Mouse (Mus musculus) hindbrain, postnatal 0 days (tissue): Measurements from ENCODE around the gene Pakap. TPM values are rescaled to one million over a fixed set of nuclear protein-coding genes. Genes with fewer than 3 reads are reported as not detected.
A peak's percentile ranks its signal among the peaks of the same experiment; 100 is the strongest.

ENCODE experiments used
- ATAC-seq: fragments of 200-750 bp; cut with Nextera tagmentation; 2 replicates; pipeline ENCODE4 v1.8.0; 2017; ENCODE audit warnings: mild to moderate bottlenecking, moderate TSS enrichment, moderate library complexity
- DNase-seq: peaks from one replicate; pipeline ENCODE4 v3.0.0-alpha.2; 2015; ENCODE audit warnings: low spot score
- H3K27ac ChIP-seq: fragments of 300-500 bp; sonication (generic); 2 replicates; pipeline ENCODE4 v1.5.1; 2014; ENCODE audit warnings: mild to moderate bottlenecking
- H3K27me3 ChIP-seq: fragments of 300-500 bp; sonication (generic); 2 replicates; pipeline ENCODE4 v1.6.1; 2014; ENCODE audit warnings: low read length, mixed read lengths; ENCODE audit not compliant: insufficient read depth
- H3K36me3 ChIP-seq: fragments of 300-500 bp; sonication (generic); 2 replicates; pipeline ENCODE4 v1.6.1; 2014; ENCODE audit warnings: low read length, mixed read lengths; ENCODE audit not compliant: insufficient read depth
- H3K4me1 ChIP-seq: fragments of 300-500 bp; sonication (generic); 2 replicates; pipeline ENCODE4 v1.6.1; 2014; ENCODE audit warnings: antibody characterized with exemption, low read length, mixed read lengths; ENCODE audit not compliant: insufficient read depth
- H3K4me2 ChIP-seq: fragments of 300-500 bp; sonication (generic); 2 replicates; pipeline ENCODE4 v1.6.1; 2014; ENCODE audit warnings: low read depth, mild to moderate bottlenecking, low read length, moderate library complexity, mixed read lengths
- H3K4me3 ChIP-seq: fragments of 300-500 bp; sonication (generic); 2 replicates; pipeline ENCODE4 v1.5.1; 2014; ENCODE audit warnings: low read length
- H3K9ac ChIP-seq: fragments of 300-500 bp; sonication (generic); replicated peaks from 2 replicates; pipeline ENCODE4 v1.6.1; 2014; ENCODE audit warnings: mild to moderate bottlenecking, low read length, moderate library complexity, mixed read lengths
- H3K9me3 ChIP-seq: fragments of 300-500 bp; sonication (generic); 2 replicates; pipeline ENCODE4 v1.6.1; 2016; ENCODE audit warnings: low read length, mixed read lengths
- CTCF ChIP-seq: IDR thresholded peaks from 2 replicates; pipeline ENCODE4 v1.5.1; 2016; ENCODE audit warnings: antibody characterized with exemption, control low read depth, low read depth
- WGBS: fragments of 180-500 bp; shearing (Covaris S2); extraction: QIAGEN DNeasy Blood & Tissue Kit; methylation state at CpG from one replicate; pipeline ENCODE4 v1.1.7; 2014; 5-methylcytosine and 5-hydroxymethylcytosine counted together
- polyA plus RNA-seq: library from polyadenylated mRNA; unstranded; fragments of >200 nt; fragmentation: Nextera tagmentation; extraction: Ambion mirVana; gene quantifications from 2 replicates; pipeline ENCODE4 v1.2.1, GENCODE M21; 2015
- total RNA-seq: library from RNA; depleted of rRNA; stranded (reverse); fragments of >200 nt; gene quantifications from 2 replicates; pipeline ENCODE4 v1.2.3, GENCODE M21; 2014

Pakap gene
- total and polyA plus RNA-seq, 2 experiments from 2014 or later, result 9.7 to 14.3 TPM

DNA sequence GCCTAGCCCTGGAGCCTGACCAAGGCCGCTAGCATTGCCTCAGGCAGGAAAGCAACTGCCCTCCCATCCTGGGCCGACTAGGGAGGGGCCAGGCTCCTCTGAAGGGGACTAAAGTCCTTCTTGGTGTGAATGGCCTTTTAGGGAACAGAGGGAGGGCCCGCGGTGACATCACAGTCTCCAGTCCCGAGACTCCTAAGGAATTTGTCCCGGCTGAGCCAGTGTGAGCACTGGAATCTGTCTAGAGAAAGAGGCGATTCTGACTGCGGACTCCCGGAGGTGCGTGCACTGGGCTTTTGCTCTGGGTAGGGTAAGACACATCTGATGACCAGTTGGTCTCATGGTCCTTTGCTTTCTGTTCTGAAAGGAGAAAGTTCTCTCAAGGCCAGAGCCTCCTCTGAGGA lies 277.1 kb downstream of the Pakap start:
- Histone ChIP-seq H3K27me3 (no peaks in the 10 kb centered on the region), H3K9ac (0 out of 2 replicates have a peak overlapping the region, but pooled peaks have one; percentile 25), H3K36me3 (no peaks in the 10 kb centered on the region), H3K9me3 (no peaks in the 10 kb centered on the region), H3K4me2 (peak overlapping the region; percentile 44), H3K4me3 (peak overlapping the region; percentile 25), H3K4me1 (no peaks in the 10 kb centered on the region), H3K27ac (peak overlapping the region; percentile 78)
- ATAC-seq (peak; percentile 75), DNase-seq (peak; percentile 61)
- 12% methylated on average over 10 of the region's 10 CpGs for WGBS
- TF ChIP-seq CTCF, result no peak

DNA sequence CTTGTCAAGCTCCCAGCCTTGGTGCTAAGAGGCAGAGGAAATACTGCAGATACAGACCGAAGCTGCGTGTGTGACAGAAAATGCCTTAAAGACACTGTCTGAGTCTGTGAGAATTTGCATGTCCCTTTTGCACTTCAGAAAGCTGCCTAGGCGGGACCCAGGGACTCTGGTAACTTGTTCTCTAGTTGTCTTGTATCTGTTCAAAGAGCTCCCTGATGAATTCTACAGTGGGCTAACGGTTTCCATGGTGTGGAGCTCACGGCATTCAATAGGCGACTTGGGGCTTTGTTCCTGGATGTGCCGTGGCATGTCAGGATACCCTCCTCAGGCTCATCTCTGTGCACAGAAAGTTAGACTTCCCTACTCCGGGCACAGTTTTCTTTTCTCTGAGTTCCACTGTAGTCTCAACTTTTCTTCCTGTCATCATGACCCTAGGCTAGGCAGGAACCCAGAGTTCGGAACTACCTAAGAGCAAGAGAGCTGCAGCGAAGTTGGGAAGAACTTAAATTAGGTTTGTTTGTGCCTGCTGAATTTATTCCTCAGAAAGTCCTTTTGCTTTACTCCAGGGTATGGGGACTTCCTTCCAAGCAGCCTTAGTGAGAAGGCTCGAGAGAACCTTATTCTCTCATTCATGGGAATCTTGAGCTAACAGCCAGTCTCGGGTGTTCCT lies 277.7 kb downstream of the Pakap start:
- no peaks in the 10 kb centered on the region for H3K9me3 ChIP-seq
- peak overlapping the region; percentile 25; the same call in 1 of the 2 replicates for H3K9ac ChIP-seq
- WGBS, result 24% methylated on average over 12 of the region's 12 CpGs
- no peaks in the 10 kb centered on the region for H3K4me1 ChIP-seq
- peak overlapping the region; percentile 78 for H3K27ac ChIP-seq
- no peaks in the 10 kb centered on the region for H3K27me3 ChIP-seq
- H3K4me3 ChIP-seq, result peak overlapping the region; percentile 25
- no peak for TF ChIP-seq CTCF
- peak; percentile 60 for ATAC-seq
- no peaks in the 10 kb centered on the region for H3K36me3 ChIP-seq
- peak overlapping the region; percentile 44 for H3K4me2 ChIP-seq
- peak; percentile 13 for DNase-seq

DNA sequence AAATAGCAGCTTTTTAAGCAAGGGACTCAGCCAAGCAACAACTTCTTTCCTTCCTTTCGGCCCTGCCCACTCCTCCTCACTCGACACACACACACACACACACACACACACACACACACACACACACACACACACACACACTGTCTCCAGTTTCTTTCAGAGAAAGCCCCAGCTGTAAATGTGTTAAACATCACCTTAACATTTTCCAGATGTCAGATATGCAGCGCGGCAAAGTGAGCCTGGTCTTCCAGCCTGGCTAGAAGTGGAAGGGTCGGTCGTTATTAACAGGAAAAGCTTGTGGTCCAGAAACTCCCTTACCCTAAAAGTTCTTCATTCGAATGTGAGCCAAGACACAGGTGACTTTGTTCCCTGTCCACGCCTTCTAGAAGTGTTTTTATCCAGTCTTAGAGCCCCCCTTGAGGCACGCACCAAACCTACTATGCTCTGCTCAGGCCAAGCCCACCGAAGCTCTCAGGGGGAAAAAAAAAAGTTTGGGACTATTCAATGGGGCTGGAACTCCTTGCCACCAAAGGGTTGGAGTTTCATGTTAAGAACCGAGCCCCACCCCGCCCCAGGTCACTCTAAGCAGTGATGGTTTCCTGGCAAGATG lies 278.5 kb downstream of the Pakap start:
- no peak for TF ChIP-seq CTCF
- peak overlapping the region; percentile 44 for H3K4me2 ChIP-seq
- H3K9me3 ChIP-seq, result no peaks in the 10 kb centered on the region
- no peak for ATAC-seq
- no peak overlapping the region for H3K9ac ChIP-seq
- no peak for DNase-seq
- H3K4me3 ChIP-seq, result peak overlapping the region; percentile 25; the same call in 1 of the 2 replicates
- no peaks in the 10 kb centered on the region for H3K4me1 ChIP-seq
- 48% methylated on average over 12 of the region's 12 CpGs for WGBS
- H3K27me3 ChIP-seq, result no peaks in the 10 kb centered on the region
- peak overlapping the region; percentile 78 for H3K27ac ChIP-seq
- H3K36me3 ChIP-seq, result no peaks in the 10 kb centered on the region

DNA sequence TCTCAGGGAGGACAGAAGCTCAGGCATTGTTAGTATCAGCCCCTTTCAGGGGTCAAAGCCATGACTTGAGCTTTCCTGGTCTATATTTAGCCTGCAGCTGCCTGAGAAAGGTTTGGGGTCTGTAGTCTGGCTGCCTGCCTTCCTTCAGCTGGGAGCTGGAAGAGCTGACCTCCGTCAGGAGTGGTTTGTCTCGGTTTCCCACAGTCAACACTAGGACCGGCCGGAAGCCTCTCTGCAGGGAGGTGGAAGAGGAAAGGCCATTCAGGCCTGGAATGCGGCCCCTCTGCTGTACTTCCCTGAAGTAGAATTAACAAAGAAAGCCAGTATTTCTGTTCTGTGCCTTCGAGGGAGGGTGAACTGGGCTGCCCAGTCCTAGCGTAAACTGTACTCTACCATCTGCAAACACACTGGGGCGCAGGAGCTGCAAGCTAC lies 279.0 kb downstream of the Pakap start:
- no peak for TF ChIP-seq CTCF
- 37% methylated on average over 8 of the region's 8 CpGs for WGBS
- peak overlapping the region; percentile 44 for H3K4me2 ChIP-seq
- H3K9me3 ChIP-seq, result no peaks in the 10 kb centered on the region
- peak overlapping the region; percentile 78 for H3K27ac ChIP-seq
- DNase-seq (peak; percentile 28), ATAC-seq (peak; percentile 42)
- H3K4me3 ChIP-seq, result no peak overlapping the region
- no peaks in the 10 kb centered on the region for H3K36me3 ChIP-seq
- no peaks in the 10 kb centered on the region for H3K27me3 ChIP-seq
- no peaks in the 10 kb centered on the region for H3K4me1 ChIP-seq
- no peak overlapping the region for H3K9ac ChIP-seq

DNA sequence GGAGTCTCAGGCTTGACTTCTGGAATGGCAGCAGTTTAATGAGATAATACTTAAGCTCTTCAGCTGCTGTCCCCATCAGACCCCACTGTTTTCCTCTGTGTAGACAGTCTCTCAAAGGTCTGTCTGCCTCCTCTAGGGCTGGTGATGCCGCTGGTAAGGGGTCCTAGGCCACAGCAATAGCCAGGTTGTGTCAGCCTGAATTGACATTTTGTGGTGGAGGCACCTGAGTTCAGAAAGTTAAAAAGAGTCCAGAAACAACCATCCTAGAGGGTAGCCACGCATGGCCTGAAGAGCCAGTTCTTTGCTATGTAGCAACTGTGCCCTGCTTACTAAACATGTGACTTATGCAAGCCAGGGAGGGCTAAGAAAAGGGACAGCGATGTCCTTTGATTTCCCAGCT lies 279.7 kb downstream of the Pakap start:
- DNase-seq (no peak), ATAC-seq (no peak)
- Histone ChIP-seq H3K9ac (no peak overlapping the region), H3K4me3 (no peak overlapping the region), H3K4me2 (peak overlapping the region; percentile 44), H3K27ac (peak overlapping the region; percentile 78; the same call in 1 of the 2 replicates), H3K9me3 (no peaks in the 10 kb centered on the region), H3K27me3 (no peaks in the 10 kb centered on the region), H3K36me3 (no peaks in the 10 kb centered on the region), H3K4me1 (no peaks in the 10 kb centered on the region)
- WGBS, result 86% methylated on average over 3 of the region's 3 CpGs
- no peak for TF ChIP-seq CTCF

DNA sequence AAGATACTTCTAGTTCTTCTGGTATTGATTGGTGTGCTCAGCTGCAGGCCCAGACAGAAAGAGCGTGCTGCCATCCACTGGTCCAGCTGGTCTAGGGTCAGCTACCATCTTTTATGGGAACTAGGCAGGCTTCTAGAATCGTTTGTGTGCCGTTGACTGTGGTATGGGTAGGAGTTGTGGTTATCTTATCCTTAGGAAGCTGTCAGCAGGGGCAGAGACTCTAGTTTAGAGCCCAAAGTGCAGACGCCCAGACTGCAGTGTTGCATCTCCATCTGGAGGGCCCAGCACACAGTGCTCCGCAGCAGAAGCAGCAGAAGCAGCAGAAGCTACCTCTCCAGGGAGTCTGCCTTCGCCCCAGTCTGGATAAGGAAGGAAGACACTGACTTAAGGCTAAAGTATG lies 281.5 kb downstream of the Pakap start:
- no peak overlapping the region for H3K27ac ChIP-seq
- no peak for ATAC-seq
- H3K4me2 ChIP-seq, result no peak overlapping the region
- no peak overlapping the region for H3K9ac ChIP-seq
- H3K4me1 ChIP-seq, result no peaks in the 10 kb centered on the region
- 85% methylated on average over 6 of the region's 6 CpGs for WGBS
- DNase-seq, result no peak
- H3K4me3 ChIP-seq, result no peak overlapping the region
- H3K36me3 ChIP-seq, result no peaks in the 10 kb centered on the region
- H3K27me3 ChIP-seq, result no peaks in the 10 kb centered on the region
- TF ChIP-seq CTCF, result no peak
- H3K9me3 ChIP-seq, result no peaks in the 10 kb centered on the region

DNA sequence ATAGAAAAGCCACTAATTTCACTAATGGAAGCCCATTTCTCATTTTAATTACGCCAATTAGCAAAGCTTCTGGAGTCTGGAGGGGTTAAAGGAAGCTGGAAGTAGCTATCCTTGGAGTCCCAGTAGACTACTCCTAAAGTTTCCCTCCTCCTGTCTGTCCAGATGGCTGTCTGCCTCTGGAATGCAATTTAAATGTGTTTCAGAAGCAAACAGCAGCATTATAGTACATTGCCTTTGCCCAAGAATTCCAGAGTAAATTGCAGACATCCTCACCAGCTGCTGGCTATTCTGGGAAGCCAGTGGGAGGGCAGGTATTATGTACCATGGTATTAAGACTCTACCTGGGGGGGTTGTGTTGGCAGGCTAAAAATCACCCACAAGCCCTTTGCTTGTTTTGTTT lies 283.8 kb downstream of the Pakap start:
- DNase-seq (no peak), ATAC-seq (no peak)
- H3K27ac ChIP-seq, result no peak overlapping the region
- H3K36me3 ChIP-seq, result peaks cover 20% of the 10 kb centered on the region; the same call in 1 of the 2 replicates
- TF ChIP-seq CTCF, result no peak
- no peaks in the 10 kb centered on the region for H3K27me3 ChIP-seq
- WGBS, result 85% methylated on average over 1 of the region's 1 CpGs
- H3K4me1 ChIP-seq, result no peaks in the 10 kb centered on the region
- H3K4me3 ChIP-seq, result no peak overlapping the region
- no peak overlapping the region for H3K4me2 ChIP-seq
- H3K9me3 ChIP-seq, result no peaks in the 10 kb centered on the region
- no peak overlapping the region for H3K9ac ChIP-seq
